Mouse (Mus musculus): Measurements from ENCODE around the gene Fktn.

DNA sequence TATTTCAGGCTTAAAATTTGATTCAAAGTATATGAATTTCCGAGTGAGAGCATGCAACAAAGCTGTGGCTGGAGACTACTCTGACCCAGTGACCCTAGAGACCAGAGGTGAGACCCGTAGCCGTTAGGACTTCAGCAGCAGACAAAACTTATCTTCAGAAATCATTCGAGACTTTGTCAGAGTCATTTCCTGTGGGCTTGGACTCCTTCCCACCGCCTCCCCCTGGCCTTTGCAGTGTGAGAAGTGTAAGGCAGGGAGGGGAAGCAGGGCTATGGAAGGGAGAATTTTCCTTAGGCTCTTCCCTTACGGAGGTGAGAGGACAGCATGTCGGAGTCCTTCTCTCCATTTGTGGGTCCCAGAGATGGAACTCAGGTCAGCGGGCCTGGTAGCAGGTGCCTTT is 31.7 kb upstream of the Fktn start:
- no peak for TF ChIP-seq CTCF (IDR thresholded peaks at IDR 0.05; ENCODE audit: low read depth)
- TF ChIP-seq EP300 (optimal IDR thresholded peaks at IDR 0.05) = no peak
